Mouse (Mus musculus) monocyte, adult 2 months (primary cell): ENCODE measurements around the gene Rnaseh1.

Experiments used
- DNase-seq, 2 experiments: peaks; one replicate each; pipeline ENCODE4 v3.0.0; 2022; ENCODE audit warnings: low spot score in 2 of 2, low read depth in 1 of 2

Gene Rnaseh1

GRCm38 (mm10) chr12:28666734-28667133 lies 17.3 kb downstream of the Rnaseh1 start:
- DNase-seq, result no peak

GRCm38 (mm10) chr12:28667287-28667686 lies 17.9 kb downstream of the Rnaseh1 start:
- DNase-seq, result no peak

- DNase-seq, result no peak
Measured at GRCm38 (mm10) chr12:28674038-28674720, 24.8 kb downstream of the Rnaseh1 start.

GRCm38 (mm10) chr12:28675121-28675924 lies 25.9 kb downstream of the Rnaseh1 start, which contains the start of gene Adi1:
Adi1 (plus strand) TSS chr12:28675231.
- peak in 1 of 2 experiments; percentile 40 for DNase-seq

- no peak for DNase-seq
Measured at GRCm38 (mm10) chr12:28675925-28676209, 26.5 kb downstream of the Rnaseh1 start.

GRCm38 (mm10) chr12:28684674-28685073 lies 35.3 kb downstream of the Rnaseh1 start:
- DNase-seq, result no peak

GRCm38 (mm10) chr12:28685771-28686170 lies 36.4 kb downstream of the Rnaseh1 start:
- no peak for DNase-seq

GRCm38 (mm10) chr12:28686199-28686879 lies 36.9 kb downstream of the Rnaseh1 start:
- no peak for DNase-seq

- DNase-seq, result no peak
Measured at GRCm38 (mm10) chr12:28688996-28689395, 39.6 kb downstream of the Rnaseh1 start.

GRCm38 (mm10) chr12:28690730-28691129 lies 41.3 kb downstream of the Rnaseh1 start:
- no peak for DNase-seq

GRCm38 (mm10) chr12:28693738-28694137 lies 44.3 kb downstream of the Rnaseh1 start:
- DNase-seq, result no peak

GRCm38 (mm10) chr12:28694231-28694630 lies 44.8 kb downstream of the Rnaseh1 start:
- DNase-seq, result no peak

- no peak for DNase-seq
Measured at GRCm38 (mm10) chr12:28694776-28695175, 45.4 kb downstream of the Rnaseh1 start.

GRCm38 (mm10) chr12:28697821-28698595 lies 48.6 kb downstream of the Rnaseh1 start:
- no peak for DNase-seq

- DNase-seq, result no peak
Measured at GRCm38 (mm10) chr12:28699086-28699485, 49.7 kb downstream of the Rnaseh1 start.

- peak in 1 of 2 experiments; percentile 21 for DNase-seq
Measured at GRCm38 (mm10) chr12:28699656-28700055, 50.3 kb downstream of the Rnaseh1 start.

- no peak for DNase-seq
Measured at GRCm38 (mm10) chr12:28700101-28700511, 50.7 kb downstream of the Rnaseh1 start.

- DNase-seq, result no peak
Measured at GRCm38 (mm10) chr12:28700561-28701025, 51.2 kb downstream of the Rnaseh1 start.

GRCm38 (mm10) chr12:28701302-28701701 lies 51.9 kb downstream of the Rnaseh1 start:
- no peak for DNase-seq

- no peak for DNase-seq
Measured at GRCm38 (mm10) chr12:28704381-28704780, 55.0 kb downstream of the Rnaseh1 start.

- DNase-seq, result no peak
Measured at GRCm38 (mm10) chr12:28705204-28705603, 55.8 kb downstream of the Rnaseh1 start.
